ENCODE assay signal across 10 mouse cellular contexts in genomic region chr12:30883592-30883985, GRCm38 (mm10). TPM values are rescaled to one million over a fixed set of nuclear protein-coding genes. Genes with fewer than 3 reads are reported as not detected.
A peak's percentile ranks its signal among the peaks of the same experiment; 100 is the strongest.
DNase-seq lines count a peak whose midpoint lies in the region; ATAC-seq and TF ChIP-seq lines count a peak whose summit lies in the region.
"Had no signal": no experiment of that assay in that cellular context is flagged by ENCODE, and none has a peak within 500 bp of the region (broad histone marks: within the 10 kb centered on the region; RNA-seq: fewer than 3 reads in every experiment).

No protein-coding gene starts in this region.

- peaks cover 74% of the 10 kb centered on the region for H3K27me3 ChIP-seq in heart, embryonic 10.5 days (ENCODE audit: insufficient read depth, poor library complexity, severe bottlenecking)
- H3K27me3 ChIP-seq in hindbrain, embryonic 12.5 days: peaks cover 47% of the 10 kb centered on the region

- in situ Hi-C loops in ES-E14 (cut with MboI; ENCODE audit: low sequenced_read_pairs in 2 of 2, unreplicated experiment in 2 of 2): loop anchor here in 1 of 2 experiments (5.0 kb wide), 1 partner anchor 286 kb away; no protein-coding TSS in a partner anchor

- peak overlapping the region; percentile 100 for H3K4me2 ChIP-seq in hindbrain, embryonic 12.5 days (replicated peaks)

- H3K9me3 ChIP-seq in heart, embryonic 10.5 days: no peaks in the 10 kb centered on the region
- no peaks in the 10 kb centered on the region for H3K9me3 ChIP-seq in ES-E14 (ENCODE audit: control insufficient read depth, insufficient read depth, low read depth, low read length)
- H3K9me3 ChIP-seq in hindbrain, embryonic 12.5 days (replicated peaks): no peaks in the 10 kb centered on the region

- H3K27ac ChIP-seq in heart, embryonic 10.5 days: no peak overlapping the region
- no peak overlapping the region for H3K27ac ChIP-seq in ES-E14 (ENCODE audit: insufficient read depth, low read depth, low read length, poor library complexity, severe bottlenecking)
- H3K27ac ChIP-seq in hindbrain, embryonic 12.5 days: no peak overlapping the region
- H3K27ac ChIP-seq: liver, embryonic 14.5 days had no signal

- no peak for DNase-seq in heart, embryonic 10.5 days (ENCODE audit: low spot score)
- DNase-seq in heart, adult 8-10 months (ENCODE audit: low spot score): no peak
- DNase-seq in ES-E14 (ENCODE audit: low read depth, low spot score): no peak
- peak; percentile 3 for DNase-seq in mesoderm, embryonic 11.5 days (ENCODE audit: low read depth, low spot score)
- DNase-seq in cerebellum, adult 8-10 months: no peak
- DNase-seq in left cerebral cortex, postnatal 4 days: no peak

- peak; percentile 40; the same call in 1 of the 2 replicates for ATAC-seq in hindbrain, embryonic 12.5 days (ENCODE audit: low FRiP score)
- no peak for ATAC-seq in inflammation-experienced regulatory T-cells, adult 6 months

- H3K4me3 ChIP-seq in heart, embryonic 10.5 days: peak overlapping the region; percentile 68
- peak overlapping the region; percentile 64 to 72; a peak in 2 of 4 replicates for H3K4me3 ChIP-seq in ES-E14 (ENCODE audit: insufficient read depth in 1 of 2, low read depth in 1 of 2, low read length in 2 of 2, poor library complexity in 1 of 2, severe bottlenecking in 1 of 2)
- H3K4me3 ChIP-seq in hindbrain, embryonic 12.5 days: peak overlapping the region; percentile 53

- intact Hi-C loops in left cerebral cortex, postnatal 4 days (cut with DNase I): no loop called here

- WGBS in heart, embryonic 10.5 days: 22% methylated on average over 4 of the region's 4 CpGs
- WGBS in hindbrain, embryonic 12.5 days: 17% methylated on average over 4 of the region's 4 CpGs

- H3K36me3 ChIP-seq in heart, embryonic 10.5 days: no peaks in the 10 kb centered on the region
- no peaks in the 10 kb centered on the region for H3K36me3 ChIP-seq in ES-E14 (ENCODE audit: control insufficient read depth, insufficient read depth, low read length, poor library complexity, severe bottlenecking)
- H3K36me3 ChIP-seq in hindbrain, embryonic 12.5 days: no peaks in the 10 kb centered on the region

- peaks cover 14% of the 10 kb centered on the region for H3K4me1 ChIP-seq in heart, embryonic 10.5 days
- H3K4me1 ChIP-seq in ES-E14 (ENCODE audit: control insufficient read depth in 2 of 2, insufficient read depth in 2 of 2, low read length in 2 of 2, poor library complexity in 1 of 2): peaks cover 0 to 3% of the 10 kb centered on the region in 2 experiments; a peak in 1 of 4 replicates
- peaks cover 14% of the 10 kb centered on the region for H3K4me1 ChIP-seq in hindbrain, embryonic 12.5 days

- H3K9ac ChIP-seq in ES-E14 (ENCODE audit: insufficient read depth, low read depth, low read length, poor library complexity, severe bottlenecking): no peak overlapping the region
- H3K9ac ChIP-seq in hindbrain, embryonic 12.5 days: no peak overlapping the region
- H3K9ac ChIP-seq: liver, embryonic 14.5 days had no signal

TF ChIP-seq in ES-E14, 5 proteins besides CTCF, POLR2A, EP300 and RAD21:
- no peak for TF ChIP-seq CHD2 (IDR thresholded peaks at IDR 0.05; ENCODE audit: low read depth, low read length)
- TF ChIP-seq HCFC1 (IDR thresholded peaks at IDR 0.05; ENCODE audit: borderline replicate concordance, insufficient read depth, low read length): no peak
- TF ChIP-seq ZC3H11A (IDR thresholded peaks at IDR 0.05; ENCODE audit: borderline replicate concordance, low read depth, low read length): no peak
- TF ChIP-seq ZNF384 (IDR thresholded peaks at IDR 0.05; ENCODE audit: low read depth, low read length): no peak
- TF ChIP-seq MAFK (IDR thresholded peaks at IDR 0.05; ENCODE audit: insufficient read depth, low read depth, low read length): no peak
TF ChIP-seq in ES-E14: peak in this region for 0.

RNA-seq across cellular contexts. Expression of gene Alkal2, which starts 0.5 kb away (rescaled TPM):
- 0.10 TPM in 1 of 2 replicates, not detected in the other for polyA plus RNA-seq in heart, embryonic 10.5 days (2016; fragmentation: Nextera tagmentation; extraction: Ambion mirVana)
- total RNA-seq in heart, adult 8-10 months (2022): 1 to 10 TPM in 1 of 4 experiments, under 1 TPM in 3; 0.52 to 1.2 (median 0.81) TPM
- not detected in 2 replicates for total RNA-seq in ES-E14 (2012; rRNA removed)
- 0.21 and 1.2 TPM in 2 replicates for polyA plus RNA-seq in hindbrain, embryonic 12.5 days (2016; fragmentation: Nextera tagmentation; extraction: Ambion mirVana)
- not detected for polyA plus RNA-seq in inflammation-experienced regulatory T-cells, adult 6 months (2017; shearing (Covaris generic))
- 1 to 10 TPM; 1.9 to 2.0 TPM for total RNA-seq in left cerebral cortex, postnatal 4 days (2021)
- total RNA-seq: hematopoietic stem cell, adult 5-6 weeks had no signal
- polyA plus RNA-seq: liver, embryonic 14.5 days had no signal

RNA-seq across cellular contexts. Expression of gene Acp1, which starts 27.8 kb away (rescaled TPM):
- 166 and 176 TPM in 2 replicates for polyA plus RNA-seq in heart, embryonic 10.5 days (2016; fragmentation: Nextera tagmentation; extraction: Ambion mirVana)
- 10 to 100 TPM; 28.5 to 35.6 (median 30.3) TPM for total RNA-seq in heart, adult 8-10 months (2022)
- total RNA-seq in ES-E14 (2012; rRNA removed): 53.8 and 73.7 TPM in 2 replicates
- polyA plus RNA-seq in hindbrain, embryonic 12.5 days (2016; fragmentation: Nextera tagmentation; extraction: Ambion mirVana): 130 and 136 TPM in 2 replicates
- polyA plus RNA-seq in inflammation-experienced regulatory T-cells, adult 6 months (2017; shearing (Covaris generic)): 100 to 1,000 TPM in 1 of 3 experiments, 10 to 100 TPM in 2; 82.3 to 118 (median 93.2) TPM
- 10 to 100 TPM; 50.6 to 52.4 TPM for total RNA-seq in left cerebral cortex, postnatal 4 days (2021)

RNA-seq across cellular contexts. Expression of gene Sh3yl1, which starts 27.9 kb away (rescaled TPM):
- 11.3 and 11.5 TPM in 2 replicates for polyA plus RNA-seq in heart, embryonic 10.5 days (2016; fragmentation: Nextera tagmentation; extraction: Ambion mirVana)
- 1 to 10 TPM; 1.6 to 2.5 (median 2.0) TPM for total RNA-seq in heart, adult 8-10 months (2022)
- 2.6 and 4.2 TPM in 2 replicates for total RNA-seq in ES-E14 (2012; rRNA removed)
- 33.1 and 39.1 TPM in 2 replicates for polyA plus RNA-seq in hindbrain, embryonic 12.5 days (2016; fragmentation: Nextera tagmentation; extraction: Ambion mirVana)
- polyA plus RNA-seq in inflammation-experienced regulatory T-cells, adult 6 months (2017; shearing (Covaris generic)): 1 to 10 TPM in 1 of 3 experiments, under 1 TPM in 2; 0.32 to 1.8 (median 0.82) TPM
- 10 to 100 TPM; 37.5 to 42.5 TPM for total RNA-seq in left cerebral cortex, postnatal 4 days (2021)
